Mouse (Mus musculus) heart, adult 10 weeks (tissue): Measurements from ENCODE around the gene Zswim3. TPM values are rescaled to one million over a fixed set of nuclear protein-coding genes. Genes with fewer than 3 reads are reported as not detected.

ENCODE experiments used
- polyA plus RNA-seq: library from polyadenylated mRNA; stranded (reverse); fragments of 350-450 nt; fragmentation: Illumina TruSeq; extraction: RNeasy Lipid Tissue Mini Kit (QIAGEN cat#74804); gene quantifications from one replicate; pipeline ENCODE4 v1.2.3, GENCODE M21; 2014; ENCODE audit warnings: low read depth, low replicate concordance

Zswim3 gene
- 2.6 TPM for polyA plus RNA-seq

DNA sequence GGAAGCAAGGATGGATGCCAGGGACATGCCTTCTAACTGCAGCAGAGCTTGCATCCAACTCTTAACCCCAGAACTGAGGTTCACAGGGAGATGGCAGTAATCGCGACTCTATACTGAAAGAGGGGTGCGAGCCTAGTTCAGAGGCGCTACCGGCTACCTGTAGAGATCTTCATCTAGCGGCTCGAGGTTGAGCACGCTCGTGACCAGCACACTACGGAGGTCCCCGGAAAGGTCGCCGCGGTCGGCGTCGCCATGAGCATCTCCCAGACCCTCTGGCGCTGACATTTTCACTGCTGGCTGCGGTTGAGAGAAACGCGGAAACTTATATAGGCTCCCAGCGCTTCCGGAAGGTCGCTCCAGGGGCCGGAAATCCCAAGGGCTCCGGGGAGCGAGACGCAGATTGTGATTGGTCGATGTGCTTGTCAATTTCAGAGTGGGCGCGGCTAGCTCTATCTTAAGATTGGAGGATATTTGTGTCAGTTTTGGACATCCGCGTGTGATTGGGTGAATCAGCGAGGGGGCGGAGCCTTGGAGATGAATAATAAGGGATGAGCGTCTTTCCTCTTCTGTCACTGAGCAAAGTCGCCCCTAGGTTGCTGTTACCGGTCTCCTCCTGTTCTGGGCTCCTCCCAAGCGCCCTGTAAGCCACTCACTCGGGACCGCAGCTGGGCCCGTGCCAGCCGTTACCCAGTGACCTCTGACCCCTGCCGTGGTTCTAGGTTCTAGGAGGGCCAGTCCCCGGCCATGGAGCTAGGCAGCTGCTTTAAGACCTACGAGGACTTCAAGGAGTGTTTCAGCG lies at the start of gene Zswim3, which contains the start of gene Acot8:
Gene Zswim3 (plus strand): TSS at position 566 of the 799 bp plus-strand sequence.
Gene Acot8 (minus strand): TSS at position 350 of the 799 bp plus-strand sequence.

DNA sequence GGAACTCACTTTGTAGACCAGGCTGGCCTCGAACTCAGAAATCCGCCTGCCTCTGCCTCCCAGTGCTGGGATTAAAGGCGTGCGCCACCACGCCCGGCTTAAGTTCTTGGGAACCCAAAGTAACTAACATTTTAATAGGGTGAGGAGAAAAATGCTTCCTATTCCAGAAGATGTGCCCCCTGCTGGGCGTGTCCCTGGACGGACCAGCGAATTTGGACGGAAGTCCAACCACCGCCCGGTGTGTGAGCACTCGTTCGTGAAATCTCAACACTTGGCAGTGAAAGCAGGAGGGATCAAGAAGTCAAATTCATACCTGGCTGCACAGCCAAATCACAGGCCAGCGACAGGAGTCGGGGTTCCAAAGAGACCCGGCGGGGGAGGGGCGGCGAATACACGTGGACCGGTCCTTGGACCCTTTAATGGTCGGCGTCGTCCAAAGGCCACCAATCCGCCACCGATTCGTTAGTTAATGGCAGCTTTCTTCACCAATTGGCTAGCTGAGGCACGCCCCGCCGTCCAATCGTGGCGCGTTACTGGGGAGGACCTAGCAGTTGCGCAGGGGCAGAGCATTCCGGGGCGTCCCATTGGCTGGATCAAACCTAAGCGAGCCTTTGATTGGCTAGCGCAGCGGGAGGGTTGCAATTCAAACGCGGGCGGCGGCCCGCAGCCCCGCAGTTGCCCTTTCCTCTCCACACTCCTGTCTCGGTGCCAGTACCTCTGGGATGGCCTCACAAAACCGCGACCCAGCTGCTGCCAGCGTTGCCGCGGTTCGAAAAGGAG lies 35.5 kb upstream of the Zswim3 start, which contains the start of gene Ube2c:
Gene Ube2c (plus strand): TSS at position 641 of the 780 bp plus-strand sequence.

GRCm38 (mm10) chr2:164779481-164780086 lies 25.3 kb upstream of the Zswim3 start, which contains the start of gene Tnnc2:
Tnnc2 (minus strand) TSS chr2:164779967.

GRCm38 (mm10) chr2:164785481-164786387 lies 19.2 kb upstream of the Zswim3 start, which contains the start of gene Snx21:
Snx21 (plus strand) TSS chr2:164785823.

DNA sequence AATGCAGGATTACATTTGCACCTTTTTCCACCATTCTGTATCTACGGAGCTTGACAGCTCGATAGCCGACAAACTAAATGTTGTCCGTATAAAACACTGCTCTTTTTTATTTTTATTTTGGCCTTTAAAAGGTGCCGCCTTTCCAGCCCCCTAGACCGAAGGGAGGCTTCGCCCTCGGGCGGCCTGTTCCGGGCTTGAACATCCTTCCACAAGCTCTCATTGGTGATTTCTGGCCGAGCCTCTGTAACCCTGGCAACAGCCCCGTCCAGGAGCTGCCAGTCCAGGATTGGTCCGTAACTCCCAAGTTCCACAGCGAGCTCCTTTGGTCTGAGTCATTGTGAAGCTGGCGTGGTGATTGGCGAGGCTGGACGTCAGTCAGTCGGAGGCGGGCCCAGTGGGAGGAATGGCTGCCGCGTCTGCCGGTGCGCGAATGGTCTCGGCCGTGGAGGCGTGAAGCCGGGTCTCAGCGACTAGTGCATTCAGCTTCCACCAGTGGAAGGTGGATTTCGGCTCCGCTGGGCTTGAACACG lies 17.8 kb downstream of the Zswim3 start, which contains the start of gene Zswim1:
Gene Zswim1 (plus strand): TSS at position 51 of the 530 bp plus-strand sequence.

DNA sequence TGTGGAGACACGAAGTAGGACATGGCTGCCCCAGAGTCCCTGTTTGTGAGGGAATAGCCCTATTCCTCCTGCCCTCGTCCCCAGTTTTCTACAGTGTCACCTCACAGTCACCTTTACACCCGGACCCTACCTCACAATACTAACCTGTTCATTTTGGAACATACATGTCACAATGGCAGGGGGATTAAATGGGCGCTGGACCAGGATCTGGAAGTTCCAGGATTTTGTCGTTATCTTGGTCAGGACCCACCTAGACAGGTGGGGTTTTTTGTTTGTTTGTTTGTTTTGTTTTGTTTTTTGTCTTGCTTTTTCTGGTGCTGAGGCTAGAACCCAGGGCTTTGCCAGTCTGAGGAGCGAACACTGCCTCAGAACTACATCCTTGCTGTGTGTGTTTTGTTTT lies 23.5 kb downstream of the Zswim3 start, which contains the start of gene Spata25:
Gene Spata25 (minus strand): TSS at position 101 of the 400 bp plus-strand sequence.

GRCm38 (mm10) chr2:164832748-164833301 lies 27.9 kb downstream of the Zswim3 start, which contains the start of gene Ctsa:
Ctsa (plus strand) TSS chr2:164832873.

GRCm38 (mm10) chr2:164833314-164833959 lies 28.5 kb downstream of the Zswim3 start, which contains the start of gene Neurl2:
Neurl2 (minus strand) TSS chr2:164833456.

DNA sequence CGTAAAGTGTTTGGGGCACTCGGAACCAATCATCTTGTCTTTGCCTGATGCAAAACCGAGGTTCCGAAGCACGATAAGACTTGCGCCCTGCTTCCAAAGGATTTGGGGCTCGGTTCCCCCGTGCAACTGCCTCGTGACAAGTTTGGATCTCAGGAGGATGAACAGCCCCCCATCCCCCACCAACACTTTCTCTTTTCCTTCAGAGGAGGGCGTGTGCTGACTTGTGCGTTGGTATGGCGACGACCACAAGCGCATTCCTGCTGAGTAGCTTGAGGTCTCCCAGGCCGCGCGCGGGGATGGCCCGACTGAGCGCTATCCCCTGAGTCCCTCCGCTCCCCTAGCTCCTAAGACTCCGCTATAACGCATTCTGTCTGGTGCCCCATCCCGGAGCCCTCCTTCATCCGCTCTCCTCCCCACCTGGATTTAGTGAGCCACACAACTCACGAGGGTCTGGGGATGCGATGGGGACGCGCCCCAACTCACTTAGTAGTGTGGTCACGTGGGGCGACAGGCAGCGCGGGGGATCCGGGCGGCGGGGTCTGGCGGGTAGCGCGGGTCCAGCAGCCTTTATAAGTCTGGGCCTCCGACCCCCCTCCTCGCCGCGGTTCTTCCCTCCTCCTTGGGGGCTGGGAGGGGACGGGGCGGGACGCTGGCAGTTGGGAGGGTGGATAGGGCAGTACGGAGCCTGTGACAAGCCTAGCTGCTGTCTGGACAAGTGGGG lies 52.4 kb downstream of the Zswim3 start, which contains the start of gene Pltp:
Gene Pltp (minus strand): TSS at position 611 of the 721 bp plus-strand sequence.

Other genes with a start within 250 kb of the Zswim3 start
- 2.3 TPM for gene Wfdc2, start 242.7 kb upstream of the Zswim3 start, polyA plus RNA-seq
- not detected for gene Spint3, start 231.6 kb upstream of the Zswim3 start, polyA plus RNA-seq
- gene Wfdc6a, start 219.7 kb upstream of the Zswim3 start, polyA plus RNA-seq, result not detected
- not detected for gene Eppin, start 211.5 kb upstream of the Zswim3 start, polyA plus RNA-seq
- gene Wfdc6b, start 191.6 kb upstream of the Zswim3 start, polyA plus RNA-seq, result not detected
- gene Wfdc8, start 191.5 kb upstream of the Zswim3 start, polyA plus RNA-seq, result not detected
- not detected for gene Wfdc16, start 166.3 kb upstream of the Zswim3 start, polyA plus RNA-seq
- not detected for gene Wfdc10, start 149.1 kb upstream of the Zswim3 start, polyA plus RNA-seq
- not detected for gene Wfdc9, start 148.5 kb upstream of the Zswim3 start, polyA plus RNA-seq
- not detected for gene Wfdc11, start 131.0 kb upstream of the Zswim3 start, polyA plus RNA-seq
- not detected for gene Wfdc13, start 120.0 kb upstream of the Zswim3 start, polyA plus RNA-seq
- gene Spint4, start 106.6 kb upstream of the Zswim3 start, polyA plus RNA-seq, result not detected
- not detected for gene Spint5, start 89.8 kb upstream of the Zswim3 start, polyA plus RNA-seq
- 1.5 TPM for gene Wfdc3, start 59.2 kb upstream of the Zswim3 start, polyA plus RNA-seq
- 21.1 TPM for gene Dnttip1, start 59.1 kb upstream of the Zswim3 start, polyA plus RNA-seq
- gene Ube2c, start 35.2 kb upstream of the Zswim3 start, polyA plus RNA-seq, result 0.86 TPM
- not detected for gene Tnnc2, start 25.1 kb upstream of the Zswim3 start, polyA plus RNA-seq
- 26.6 TPM for gene Snx21, start 19.3 kb upstream of the Zswim3 start, polyA plus RNA-seq
- 11.5 TPM for gene Acot8, start 216 bp upstream of the Zswim3 start, polyA plus RNA-seq
- 5.1 TPM for gene Zswim1, start 17.6 kb downstream of the Zswim3 start, polyA plus RNA-seq
- not detected for gene Spata25, start 23.4 kb downstream of the Zswim3 start, polyA plus RNA-seq
- gene Ctsa, start 27.8 kb downstream of the Zswim3 start, polyA plus RNA-seq, result 159 TPM
- 44.6 TPM for gene Neurl2, start 28.4 kb downstream of the Zswim3 start, polyA plus RNA-seq
- 31.6 TPM for gene Pltp, start 52.6 kb downstream of the Zswim3 start, polyA plus RNA-seq
- 28.1 TPM for gene Pcif1, start 74.2 kb downstream of the Zswim3 start, polyA plus RNA-seq
- gene Zfp335, start 106.7 kb downstream of the Zswim3 start, polyA plus RNA-seq, result 8.7 TPM
- gene Mmp9, start 135.7 kb downstream of the Zswim3 start, polyA plus RNA-seq, result 1.4 TPM
- 0.52 TPM for gene Slc12a5, start 155.7 kb downstream of the Zswim3 start, polyA plus RNA-seq
- gene Ncoa5, start 229.8 kb downstream of the Zswim3 start, polyA plus RNA-seq, result 21.5 TPM